In the genomic region with DNA sequence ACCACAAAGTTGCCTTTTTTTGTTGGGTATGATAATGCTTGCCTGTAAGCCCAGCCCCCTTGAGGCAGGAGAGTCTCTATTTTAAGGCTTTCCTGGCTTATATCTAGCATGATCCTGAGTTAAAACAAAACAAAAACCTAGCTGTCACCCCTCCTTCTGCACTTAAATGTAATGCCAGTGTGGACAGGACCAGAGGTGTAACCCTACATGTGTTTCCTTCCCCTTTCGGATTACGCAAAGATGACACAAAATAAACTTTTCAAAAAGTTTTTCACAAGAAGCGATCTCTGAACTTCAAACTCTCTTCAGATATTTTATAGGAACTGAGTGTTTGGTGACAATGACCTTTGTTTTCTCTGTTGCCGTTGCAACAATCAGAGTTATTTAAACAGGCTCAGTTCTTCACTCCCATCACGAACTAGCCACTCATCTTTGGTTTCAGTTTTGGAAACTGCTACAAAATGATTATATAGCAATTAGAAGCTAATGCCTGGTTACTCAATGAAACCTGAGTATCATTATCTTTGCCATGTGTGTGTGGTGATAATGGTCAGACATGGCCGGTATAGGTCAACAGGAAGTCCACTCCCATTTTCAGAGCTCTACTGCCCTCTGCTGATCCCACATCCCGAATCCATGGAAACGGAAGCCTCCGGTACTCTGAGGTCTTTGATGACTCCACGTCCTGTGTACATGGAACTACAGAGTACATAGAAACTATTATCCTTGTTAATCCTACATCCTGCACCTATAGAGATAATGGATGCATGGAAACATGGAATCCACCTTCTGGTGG, we compare ENCODE assay signal across 9 mouse cellular contexts.
DNase-seq lines count a peak whose midpoint lies in the region; ATAC-seq and TF ChIP-seq lines count a peak whose summit lies in the region.
"Had no signal": no experiment of that assay in that cellular context is flagged by ENCODE, and none has a peak within 500 bp of the region (broad histone marks: within the 10 kb centered on the region; RNA-seq: fewer than 3 reads in every experiment).

No protein-coding gene starts in this region.

- DNase-seq in midbrain, embryonic 11.5 days (ENCODE audit: low spot score, missing footprints) = peak; percentile 83
- DNase-seq in cerebellum, adult 11 months = peak; percentile 28
- peak; percentile 84 for DNase-seq in gastrocnemius, adult 2 months
- DNase-seq in kidney, postnatal 0 days (ENCODE audit: low spot score) = peak; percentile 85
- peak in 2 of 3 experiments; percentile 6 to 13 for DNase-seq in liver, embryonic 14.5 days (ENCODE audit: low read depth in 3 of 3, low spot score in 3 of 3)
- peak; percentile 35 for DNase-seq in ovary, postnatal 10 days (ENCODE audit: low spot score)
- DNase-seq in thymus, adult 2 months = no peak

- ATAC-seq in midbrain, embryonic 11.5 days (ENCODE audit: low FRiP score) = no peak
- no peak for ATAC-seq in midbrain, embryonic 13.5 days
- ATAC-seq in kidney, postnatal 0 days (replicated peaks; ENCODE audit: low FRiP score, low read depth) = peak; percentile 54; the same call in 1 of the 2 replicates
- no peak for ATAC-seq in liver, embryonic 14.5 days (ENCODE audit: insufficient read depth)

- H3K4me1 ChIP-seq in midbrain, embryonic 11.5 days (ENCODE audit: control insufficient read depth, insufficient read depth, low read length) = peaks cover 3% of the 10 kb centered on the region; the same call in 1 of the 2 replicates
- peaks cover 8% of the 10 kb centered on the region for H3K4me1 ChIP-seq in midbrain, embryonic 13.5 days (replicated peaks)
- no peaks in the 10 kb centered on the region for H3K4me1 ChIP-seq in kidney, postnatal 0 days (replicated peaks; ENCODE audit: insufficient read depth, low read length)
- H3K4me1 ChIP-seq in liver, embryonic 14.5 days (replicated peaks; ENCODE audit: control insufficient read depth in 2 of 2, insufficient read depth in 2 of 2, low read length in 1 of 2) = no peaks in the 10 kb centered on the region
- H3K4me1 ChIP-seq in thymus, adult 2 months (replicated peaks; ENCODE audit: control insufficient read depth, insufficient read depth, low read length) = no peaks in the 10 kb centered on the region
- H3K4me1 ChIP-seq: neural tube, embryonic 12.5 days had no signal

- no peaks in the 10 kb centered on the region for H3K36me3 ChIP-seq in midbrain, embryonic 11.5 days (ENCODE audit: control insufficient read depth, insufficient read depth, low read length)
- no peaks in the 10 kb centered on the region for H3K36me3 ChIP-seq in midbrain, embryonic 13.5 days
- no peaks in the 10 kb centered on the region for H3K36me3 ChIP-seq in kidney, postnatal 0 days (ENCODE audit: insufficient read depth, low read length)
- H3K36me3 ChIP-seq in liver, embryonic 14.5 days (replicated peaks; ENCODE audit: control insufficient read depth, insufficient read depth, low read depth) = no peaks in the 10 kb centered on the region
- H3K36me3 ChIP-seq in thymus, adult 2 months (ENCODE audit: control insufficient read depth, insufficient read depth, low read length) = no peaks in the 10 kb centered on the region
- H3K36me3 ChIP-seq: neural tube, embryonic 12.5 days had no signal

- peaks cover 5% of the 10 kb centered on the region; the same call in 1 of the 2 replicates for H3K27me3 ChIP-seq in midbrain, embryonic 11.5 days (ENCODE audit: control insufficient read depth, insufficient read depth, low read length)
- H3K27me3 ChIP-seq in midbrain, embryonic 13.5 days = peaks cover 23% of the 10 kb centered on the region
- no peaks in the 10 kb centered on the region for H3K27me3 ChIP-seq in kidney, postnatal 0 days (ENCODE audit: insufficient read depth, low read length)
- H3K27me3 ChIP-seq in liver, embryonic 14.5 days (ENCODE audit: control insufficient read depth, insufficient read depth, low read length) = no peaks in the 10 kb centered on the region
- H3K27me3 ChIP-seq in thymus, adult 2 months (ENCODE audit: control insufficient read depth, insufficient read depth, low read length) = no peaks in the 10 kb centered on the region
- H3K27me3 ChIP-seq: neural tube, embryonic 12.5 days had no signal

- no peaks in the 10 kb centered on the region for H3K9me3 ChIP-seq in midbrain, embryonic 11.5 days (ENCODE audit: control insufficient read depth, low read length)
- H3K9me3 ChIP-seq in midbrain, embryonic 13.5 days = no peaks in the 10 kb centered on the region
- no peaks in the 10 kb centered on the region for H3K9me3 ChIP-seq in kidney, postnatal 0 days (replicated peaks; ENCODE audit: low read length)
- no peaks in the 10 kb centered on the region for H3K9me3 ChIP-seq in liver, embryonic 14.5 days (ENCODE audit: control insufficient read depth, low read length)
- H3K9me3 ChIP-seq: neural tube, embryonic 12.5 days had no signal

- no peak for TF ChIP-seq EP300 in liver, embryonic 14.5 days (IDR thresholded peaks at IDR 0.05; ENCODE audit: low read depth)

- H3K4me3 ChIP-seq in midbrain, embryonic 11.5 days (ENCODE audit: low read depth, low read length) = no peak overlapping the region
- H3K4me3 ChIP-seq in midbrain, embryonic 13.5 days (replicated peaks) = no peak overlapping the region
- H3K4me3 ChIP-seq in gastrocnemius, adult 2 months = peak overlapping the region; percentile 51
- no peak overlapping the region for H3K4me3 ChIP-seq in kidney, postnatal 0 days (replicated peaks; ENCODE audit: low read depth, low read length)
- no peak overlapping the region for H3K4me3 ChIP-seq in liver, embryonic 14.5 days (ENCODE audit: insufficient read depth in 1 of 2, low read depth in 2 of 2, low read length in 2 of 2)
- H3K4me3 ChIP-seq in thymus, adult 2 months (ENCODE audit: control insufficient read depth, insufficient read depth, low read length) = no peak overlapping the region
- H3K4me3 ChIP-seq: neural tube, embryonic 12.5 days had no signal

- WGBS in midbrain, embryonic 11.5 days = 75% methylated on average over 10 of the region's 10 CpGs
- WGBS in midbrain, embryonic 13.5 days = 71% methylated on average over 10 of the region's 10 CpGs
- 45% methylated on average over 10 of the region's 10 CpGs for WGBS in kidney, postnatal 0 days
- 27% methylated on average over 10 of the region's 10 CpGs for WGBS in liver, embryonic 14.5 days (ENCODE audit: insufficient replicate concordance)
- 28% methylated on average over 10 of the region's 10 CpGs for WGBS in thymus, adult 2 months

- no peak overlapping the region for H3K4me2 ChIP-seq in midbrain, embryonic 11.5 days
- no peak overlapping the region for H3K4me2 ChIP-seq in midbrain, embryonic 13.5 days (replicated peaks)
- H3K4me2 ChIP-seq in kidney, postnatal 0 days (ENCODE audit: low read length) = no peak overlapping the region
- peak overlapping the region; percentile 34 for H3K4me2 ChIP-seq in liver, embryonic 14.5 days (ENCODE audit: low read depth)
- H3K4me2 ChIP-seq: neural tube, embryonic 12.5 days had no signal

- intact Hi-C loops in gastrocnemius, adult 2 months (cut with DNase I) = loop anchor here (5.0 to 10.0 kb wide), 3 partner anchors 227 to 730 kb away; no protein-coding TSS in a partner anchor

- H3K9ac ChIP-seq in midbrain, embryonic 11.5 days (ENCODE audit: low read length) = no peak overlapping the region
- no peak overlapping the region for H3K9ac ChIP-seq in midbrain, embryonic 13.5 days (replicated peaks)
- H3K9ac ChIP-seq in kidney, postnatal 0 days (ENCODE audit: low read depth, low read length) = no peak overlapping the region
- H3K9ac ChIP-seq in liver, embryonic 14.5 days (replicated peaks) = no peak overlapping the region
- H3K9ac ChIP-seq: neural tube, embryonic 12.5 days had no signal

- H3K27ac ChIP-seq in midbrain, embryonic 11.5 days (ENCODE audit: low read depth, low read length) = no peak overlapping the region
- no peak overlapping the region for H3K27ac ChIP-seq in midbrain, embryonic 13.5 days
- H3K27ac ChIP-seq in gastrocnemius, adult 2 months = peak overlapping the region; percentile 16; the same call in 1 of the 2 replicates
- H3K27ac ChIP-seq in kidney, postnatal 0 days = no peak overlapping the region
- no peak overlapping the region for H3K27ac ChIP-seq in liver, embryonic 14.5 days
- H3K27ac ChIP-seq in thymus, adult 2 months (ENCODE audit: control insufficient read depth, insufficient read depth, low read length) = no peak overlapping the region
- H3K27ac ChIP-seq: neural tube, embryonic 12.5 days had no signal

- no peak for TF ChIP-seq POLR2A in thymus, adult 2 months (IDR thresholded peaks at IDR 0.05; ENCODE audit: control insufficient read depth, extremely low read depth, insufficient read depth, low read length, poor library complexity)

- TF ChIP-seq CTCF in gastrocnemius, adult 2 months (IDR thresholded peaks at IDR 0.05) = peak; percentile 81
- TF ChIP-seq CTCF in kidney, postnatal 0 days (IDR thresholded peaks at IDR 0.05; ENCODE audit: low read depth) = peak; percentile 77
- TF ChIP-seq CTCF in liver, embryonic 14.5 days (IDR thresholded peaks at IDR 0.05; ENCODE audit: low read depth) = peak; percentile 52
- no peak for TF ChIP-seq CTCF in thymus, adult 2 months (IDR thresholded peaks at IDR 0.05; ENCODE audit: borderline replicate concordance, control insufficient read depth, extremely low read depth, insufficient read depth, low read length, poor library complexity)
